Mouse (Mus musculus): Measurements from ENCODE around the gene Pcsk2. TPM values are rescaled to one million over a fixed set of nuclear protein-coding genes. Genes with fewer than 3 reads are reported as not detected.

Gene Pcsk2
- total RNA-seq, 4 experiments from 2014 or later = 266 to 303 (median 278) TPM

DNA sequence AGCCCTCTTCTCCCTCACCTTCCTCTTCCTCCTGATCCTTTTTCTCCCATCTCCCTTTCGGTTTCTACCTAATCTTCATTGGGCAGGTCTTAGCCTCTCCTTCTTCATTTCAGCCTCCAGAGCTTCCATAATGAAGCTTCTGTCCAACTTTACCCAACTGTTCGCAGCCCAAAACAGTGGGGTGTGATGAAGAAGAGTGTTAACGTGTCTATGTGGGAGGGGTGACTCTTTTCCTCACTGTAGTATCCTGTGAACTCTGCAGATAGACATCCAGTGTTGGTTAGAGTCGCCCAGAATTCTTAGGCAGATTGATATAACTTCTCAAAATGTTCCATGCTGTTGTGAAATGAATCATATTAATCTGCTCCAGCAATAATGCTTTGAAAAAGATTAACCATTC, 98.4 kb downstream of the Pcsk2 start:
- no peak for DNase-seq (ENCODE audit: low spot score in 2 of 2)

DNA sequence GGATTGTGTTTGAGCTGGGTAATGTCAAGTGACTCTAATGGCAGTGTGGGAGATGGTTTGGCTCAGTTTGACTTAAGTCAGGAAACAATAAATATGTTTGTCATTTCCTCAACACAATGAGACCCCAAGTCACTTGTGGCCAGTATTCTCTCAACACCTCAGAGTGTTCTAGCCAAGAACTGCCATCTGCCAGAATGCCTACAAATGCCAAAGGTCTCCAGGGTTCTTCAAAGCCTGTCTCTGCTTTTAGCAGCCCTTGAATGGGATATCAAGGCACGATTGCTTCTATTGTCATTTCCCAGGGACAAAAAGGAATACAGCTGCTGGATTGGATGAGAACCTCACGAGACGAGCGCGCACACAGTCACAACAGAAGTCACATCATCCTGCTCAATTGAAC, 100.0 kb downstream of the Pcsk2 start:
- no peak for DNase-seq (ENCODE audit: low spot score in 2 of 2)

DNA sequence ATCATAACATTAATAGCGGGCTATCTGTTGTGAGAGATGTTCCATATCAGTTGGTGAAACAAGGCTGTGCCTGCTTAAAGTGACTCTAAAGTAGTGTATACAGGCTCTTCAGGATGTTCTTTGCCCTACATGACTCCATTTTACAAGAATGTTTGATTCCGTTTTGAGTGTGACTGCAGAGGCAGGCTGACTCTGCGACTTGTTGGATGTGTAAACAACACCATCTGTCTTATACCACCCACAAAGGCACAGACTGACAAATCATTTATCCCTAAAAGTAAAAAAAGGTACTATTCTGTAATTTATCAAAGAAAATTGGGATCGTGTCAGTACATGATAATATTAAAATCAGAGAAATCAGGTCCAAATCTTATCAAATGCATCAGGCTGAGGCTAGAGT, 108.7 kb downstream of the Pcsk2 start:
- peak in 1 of 2 experiments; percentile 36 for DNase-seq (ENCODE audit: low spot score in 2 of 2)

DNA sequence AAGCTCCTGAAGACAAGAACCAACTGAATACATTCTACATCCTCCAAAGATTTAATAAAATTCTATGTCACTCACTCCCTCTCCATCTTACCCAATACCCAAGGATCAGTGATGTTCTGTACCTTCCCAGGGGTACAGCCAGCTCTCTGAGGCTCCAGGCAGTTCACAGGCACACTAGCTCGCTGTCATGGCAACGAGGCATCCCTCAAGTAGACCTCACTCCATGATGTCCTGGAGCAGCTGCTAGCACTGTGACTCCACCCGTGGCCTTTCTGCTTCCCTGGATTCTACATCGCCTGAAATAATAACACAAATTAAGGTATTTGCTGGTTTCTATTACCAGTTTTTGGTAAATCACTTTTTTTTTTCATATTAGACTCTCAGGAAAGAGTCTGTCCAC, 111.0 kb downstream of the Pcsk2 start:
- no peak for DNase-seq (ENCODE audit: low spot score in 2 of 2)

DNA sequence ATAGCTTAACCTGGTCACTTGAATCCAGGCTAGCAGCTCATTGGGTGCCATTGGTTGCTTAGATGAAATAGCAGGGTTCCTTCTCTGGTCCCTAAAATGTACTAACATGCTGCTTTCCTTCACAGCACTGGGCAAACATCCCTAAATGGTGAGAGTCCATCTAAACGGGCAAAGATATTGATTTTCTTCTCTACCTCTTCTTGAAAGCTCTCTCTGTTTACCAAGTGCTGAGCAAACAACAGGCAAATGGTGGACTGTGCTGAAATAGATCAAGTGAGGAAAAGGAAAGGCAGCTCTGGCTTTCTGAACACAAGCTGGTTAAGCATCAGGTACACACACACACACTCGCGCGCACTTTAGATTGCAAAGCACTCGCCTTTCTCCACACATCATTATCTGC, 120.8 kb downstream of the Pcsk2 start:
- no peak for DNase-seq (ENCODE audit: low spot score in 2 of 2)

DNA sequence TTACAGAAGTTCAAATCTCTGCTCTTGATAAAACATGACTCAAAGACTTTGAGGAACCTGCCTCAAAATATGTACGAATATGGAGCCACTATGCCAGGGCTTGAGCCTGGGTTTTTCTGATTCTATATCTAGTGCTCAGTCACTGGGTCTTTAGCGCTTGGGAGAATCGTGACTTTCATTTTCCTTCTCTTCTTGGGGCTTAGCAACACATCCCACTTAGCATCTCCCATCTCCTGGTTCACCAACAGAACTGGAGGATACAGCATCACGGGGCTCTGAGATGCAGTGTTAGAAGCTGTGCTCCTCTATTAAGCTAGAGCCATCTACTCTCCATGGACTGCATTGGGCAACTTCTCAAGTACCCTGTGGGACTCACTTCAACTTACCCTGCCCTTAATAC, 131.9 kb downstream of the Pcsk2 start:
- DNase-seq (ENCODE audit: low spot score in 2 of 2) = peak in 1 of 2 experiments; percentile 55

DNA sequence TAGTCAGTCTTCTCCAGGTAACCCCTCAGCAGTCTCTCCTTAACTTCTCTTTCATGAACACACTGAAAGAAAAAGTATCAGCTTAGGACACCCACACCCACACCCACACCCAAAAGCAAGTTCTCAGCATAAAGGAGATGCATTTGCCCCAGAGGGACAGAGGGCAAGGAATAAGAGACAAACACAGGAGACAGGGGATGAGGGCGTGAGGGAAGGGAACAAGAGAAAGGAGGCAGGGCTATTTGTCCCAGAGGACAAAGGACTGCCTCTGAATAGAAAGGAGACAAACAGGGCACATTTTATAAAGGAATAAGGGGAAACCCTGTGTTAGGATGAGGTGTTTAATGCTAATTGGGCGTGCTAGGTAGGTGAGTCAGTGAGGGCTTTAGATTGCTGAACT, 133.6 kb downstream of the Pcsk2 start:
- no peak for DNase-seq (ENCODE audit: low spot score in 2 of 2)

DNA sequence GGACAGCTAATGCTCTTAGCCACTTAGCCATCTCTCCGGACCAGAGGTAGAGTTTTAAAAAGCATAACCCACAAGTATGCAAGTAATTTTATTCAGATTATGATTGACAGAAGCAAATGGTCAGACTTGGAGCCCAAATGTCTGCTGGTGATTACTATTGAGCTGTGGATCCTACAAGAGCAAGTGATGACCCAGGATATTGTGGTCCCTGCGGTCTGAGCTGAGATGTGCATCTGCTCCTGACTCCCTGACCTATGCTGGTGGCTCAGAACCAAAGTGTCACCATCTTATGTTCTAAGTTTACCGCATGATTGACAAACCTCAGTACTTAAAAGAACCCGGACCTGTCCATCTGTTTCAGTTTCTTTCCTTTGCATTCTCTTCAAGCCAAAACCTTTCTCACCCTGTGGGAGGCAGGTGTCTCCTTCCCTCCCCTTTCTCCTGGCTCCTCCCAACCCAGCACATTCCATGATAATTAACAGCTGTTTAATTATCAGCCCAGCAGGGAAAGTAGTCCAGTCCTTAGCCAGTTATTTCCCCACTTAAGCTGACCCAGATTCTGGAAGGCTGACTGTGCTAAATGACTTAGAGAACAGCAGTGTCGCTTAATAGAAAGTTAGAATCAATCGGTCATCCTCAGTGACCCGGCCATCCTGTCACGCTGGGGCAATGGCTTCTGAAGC, 136.1 kb downstream of the Pcsk2 start:
- DNase-seq (ENCODE audit: low spot score in 2 of 2) = no peak

DNA sequence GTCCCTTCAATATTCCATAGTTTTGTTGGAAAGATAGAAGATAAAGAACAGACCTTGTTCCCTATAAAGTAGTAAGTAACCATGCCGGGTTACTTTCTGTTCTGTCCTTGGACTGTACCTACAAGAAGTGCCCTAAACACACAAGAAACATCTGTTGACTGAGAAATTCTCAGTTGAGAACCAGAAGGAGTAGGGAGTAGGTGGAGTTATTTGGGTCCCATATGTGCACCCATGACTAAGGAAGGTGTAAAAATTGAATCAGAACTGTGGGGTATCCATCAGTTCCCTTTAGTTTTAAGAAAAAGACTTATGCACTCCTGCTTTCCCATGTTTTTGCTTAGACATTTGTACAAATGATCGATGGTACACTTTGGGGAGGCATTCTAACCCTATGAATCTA, 137.6 kb downstream of the Pcsk2 start:
- no peak for DNase-seq (ENCODE audit: low spot score in 2 of 2)

DNA sequence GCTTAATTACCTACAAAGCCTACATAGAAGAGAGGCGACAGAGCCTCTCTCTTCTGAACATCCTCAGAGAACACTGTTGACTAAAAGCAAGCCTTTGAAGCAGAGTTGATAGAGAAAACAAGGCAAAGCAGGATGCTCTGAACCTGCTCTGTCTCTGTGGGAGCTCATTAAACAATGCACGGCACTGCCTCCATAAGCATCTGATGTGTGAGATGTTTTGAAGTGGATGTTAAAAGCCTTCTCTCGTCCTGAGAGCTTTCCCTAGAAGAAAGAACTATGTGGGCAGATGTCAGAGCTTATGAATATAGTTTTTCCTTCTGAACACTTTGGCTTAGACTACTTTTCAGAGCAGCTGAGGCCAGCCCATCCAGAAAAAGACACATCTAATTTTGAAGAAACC, 145.3 kb downstream of the Pcsk2 start:
- DNase-seq (ENCODE audit: low spot score in 2 of 2) = no peak

DNA sequence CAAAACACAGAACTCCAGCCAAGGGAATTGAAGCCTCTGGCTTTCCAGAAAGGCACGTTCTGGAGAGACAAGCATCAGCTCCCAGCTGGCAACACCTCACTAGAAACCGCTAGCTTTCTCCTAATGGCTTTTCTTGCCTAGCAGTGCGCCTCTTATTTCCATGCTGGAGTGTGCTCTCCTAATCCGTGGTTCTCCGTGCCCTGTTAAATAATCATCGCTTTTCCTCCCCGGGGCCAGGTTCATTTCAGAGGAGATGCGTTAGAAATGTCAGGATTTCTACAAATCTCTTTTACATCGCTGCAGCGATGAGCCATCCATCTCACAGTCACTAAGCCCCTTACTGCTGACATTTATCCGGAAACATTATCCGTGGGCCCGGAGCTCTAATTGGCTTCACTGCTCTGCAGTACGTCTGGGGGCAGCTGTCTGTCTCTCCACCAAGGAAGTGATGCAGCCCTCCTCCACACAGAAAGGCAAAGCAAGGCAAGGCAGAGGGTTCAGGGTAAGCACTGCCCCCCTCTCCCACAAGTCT, 150.1 kb downstream of the Pcsk2 start:
- peak in 1 of 2 experiments; percentile 47 for DNase-seq (ENCODE audit: low spot score in 2 of 2)

DNA sequence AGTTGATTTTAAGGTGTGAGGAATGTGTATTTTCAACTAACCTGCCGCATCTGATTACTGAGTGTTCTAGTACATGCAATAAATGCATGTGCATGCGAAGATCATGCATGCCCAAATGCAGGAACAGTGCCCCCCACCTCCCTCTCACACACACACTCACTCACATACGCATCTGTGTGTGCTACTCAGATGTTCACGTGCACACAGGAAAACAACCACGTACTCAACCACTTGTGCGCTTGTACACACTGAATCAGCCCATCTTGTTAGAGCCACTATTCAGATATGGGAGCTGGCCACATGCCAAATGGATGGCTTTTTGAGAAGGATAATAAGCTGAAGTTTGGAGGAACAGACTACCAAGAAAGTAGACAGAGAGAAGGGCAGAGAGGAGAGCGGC, 150.7 kb downstream of the Pcsk2 start:
- no peak for DNase-seq (ENCODE audit: low spot score in 2 of 2)

DNA sequence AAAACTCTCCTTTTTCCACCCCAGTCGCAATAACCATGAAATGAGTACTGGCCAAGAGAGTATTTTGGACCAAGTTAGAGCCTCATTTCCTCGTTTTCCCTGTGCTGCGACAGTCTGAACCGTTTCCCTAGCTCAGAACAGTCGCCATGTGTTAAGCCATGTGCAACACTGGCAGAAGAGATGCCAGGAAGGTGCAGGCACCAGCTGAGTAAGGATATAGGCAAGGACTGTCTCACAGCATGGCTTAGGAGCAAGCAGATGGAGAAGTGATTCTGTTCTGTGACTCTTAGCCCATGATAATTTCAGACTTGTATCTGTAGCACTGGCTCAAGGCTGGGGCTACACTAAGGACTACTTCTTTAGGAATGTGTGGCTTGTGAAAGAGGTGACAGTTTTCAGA, 155.2 kb downstream of the Pcsk2 start:
- DNase-seq (ENCODE audit: low spot score in 2 of 2) = peak in 1 of 2 experiments; percentile 44

DNA sequence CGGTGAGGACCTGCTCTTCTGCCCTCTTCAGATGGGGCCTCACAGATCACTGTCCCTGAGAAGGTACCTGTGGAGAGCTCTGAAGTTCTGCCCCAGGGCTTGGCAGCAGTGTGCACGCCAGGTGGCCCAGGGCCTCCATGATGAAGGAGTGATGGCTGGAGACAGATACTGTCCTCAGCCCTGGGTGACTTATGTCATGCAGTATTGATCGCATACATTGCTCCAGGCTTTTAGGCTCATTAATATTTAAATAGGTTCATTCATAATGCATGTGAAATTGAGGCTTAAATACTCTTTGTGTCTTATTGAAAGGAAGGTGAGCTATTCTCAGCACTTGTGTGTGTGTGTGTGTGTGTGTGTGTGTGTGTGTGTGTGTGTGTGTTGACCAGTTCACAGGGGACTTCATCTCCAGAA, 157.0 kb downstream of the Pcsk2 start:
- DNase-seq (ENCODE audit: low spot score in 2 of 2) = no peak

DNA sequence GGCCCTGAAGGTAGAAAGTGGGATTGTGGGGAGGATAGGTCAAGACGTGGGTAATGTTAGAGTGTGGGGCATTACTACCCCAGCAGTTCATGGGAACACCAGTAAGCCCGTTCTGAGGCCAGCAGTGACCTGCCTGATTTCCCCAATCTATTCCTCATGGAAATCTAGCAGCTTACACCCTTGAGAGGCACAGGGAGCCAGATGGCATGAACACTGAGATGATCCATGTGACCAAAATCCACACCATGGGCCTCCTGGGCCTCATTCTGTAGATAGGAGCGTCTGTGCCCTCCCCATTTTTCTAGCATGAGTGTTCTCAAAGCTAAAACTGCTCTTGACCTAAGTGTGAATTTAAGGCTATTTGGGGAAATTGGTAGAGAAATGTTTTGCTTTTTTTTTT, 162.2 kb downstream of the Pcsk2 start:
- DNase-seq (ENCODE audit: low spot score in 2 of 2) = no peak

DNA sequence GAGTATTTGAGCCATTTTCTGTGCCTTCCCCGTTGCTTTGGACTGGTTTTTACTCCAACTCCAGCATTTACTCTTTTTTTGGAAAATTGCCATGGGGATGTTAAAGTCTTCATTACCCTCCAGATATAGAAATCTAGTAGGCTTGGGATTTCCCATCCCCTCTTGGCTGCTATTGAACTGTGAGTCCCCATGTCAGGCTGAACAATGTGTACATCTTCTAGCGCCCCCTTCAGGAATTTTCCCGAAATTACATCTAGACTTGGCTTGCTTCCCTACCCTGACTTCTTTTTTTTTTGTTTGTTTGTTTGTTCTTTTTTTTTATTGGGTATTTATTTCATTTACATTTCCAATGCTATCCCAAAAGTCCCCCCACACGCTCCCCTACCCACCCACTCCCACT, 163.3 kb downstream of the Pcsk2 start:
- no peak for DNase-seq (ENCODE audit: low spot score in 2 of 2)

DNA sequence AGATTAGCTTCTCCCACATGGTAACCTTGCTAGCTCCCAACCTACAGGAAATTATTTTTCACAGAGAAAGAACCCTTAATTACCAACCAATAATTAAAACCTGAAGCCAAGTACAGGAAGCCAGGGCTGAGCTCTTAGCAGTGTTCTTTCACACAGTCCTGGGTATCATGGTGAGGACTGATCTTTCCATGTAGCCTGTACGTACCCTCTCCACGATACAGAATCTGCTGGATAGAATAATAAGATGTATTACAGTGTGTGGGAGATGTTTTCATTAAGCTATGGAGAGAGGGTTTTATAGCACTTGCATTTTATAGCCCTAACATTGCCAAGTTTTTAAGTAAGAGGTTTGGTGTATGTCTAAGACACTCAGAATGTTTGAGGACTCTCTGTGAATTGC, 164.0 kb downstream of the Pcsk2 start:
- no peak for DNase-seq (ENCODE audit: low spot score in 2 of 2)

DNA sequence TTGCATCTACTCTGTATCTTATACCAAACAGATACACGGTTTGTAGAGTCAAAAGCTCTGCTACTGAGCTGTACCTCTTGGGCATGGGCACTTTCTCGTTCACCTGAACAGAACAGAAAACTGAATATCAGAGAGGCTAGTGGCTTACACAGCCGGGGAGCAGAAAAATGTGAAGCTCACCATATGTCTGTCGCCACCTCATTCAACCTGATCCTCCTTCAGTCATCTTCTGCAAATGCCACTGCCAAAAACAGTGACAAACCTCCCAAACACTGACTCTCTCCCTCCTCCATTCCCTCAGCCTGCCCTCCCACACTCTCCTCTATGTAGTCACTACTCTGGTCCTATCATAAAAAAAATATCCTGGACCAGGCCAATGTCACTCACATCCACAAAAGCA, 165.9 kb downstream of the Pcsk2 start:
- peak in 1 of 2 experiments; percentile 56 for DNase-seq (ENCODE audit: low spot score in 2 of 2)

DNA sequence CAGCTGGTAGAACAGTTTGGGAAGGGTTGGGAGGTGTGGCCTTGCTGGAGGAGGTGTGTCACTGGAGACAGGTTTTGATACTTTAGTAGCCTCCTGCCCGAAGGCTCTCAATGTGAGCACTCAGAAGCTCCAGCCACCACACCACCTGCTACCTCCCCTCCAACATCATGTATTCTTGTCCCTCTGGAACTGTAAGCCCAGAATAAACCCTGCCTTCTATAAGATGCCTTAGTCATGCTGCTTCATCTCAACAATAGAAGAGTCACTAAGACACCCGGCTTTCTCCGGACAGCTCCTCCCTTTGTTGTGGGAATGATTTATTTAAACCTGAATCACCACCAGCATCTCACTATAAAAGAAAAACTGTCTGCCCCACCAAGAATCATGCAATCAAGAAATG, 166.9 kb downstream of the Pcsk2 start:
- DNase-seq (ENCODE audit: low spot score in 2 of 2) = no peak

DNA sequence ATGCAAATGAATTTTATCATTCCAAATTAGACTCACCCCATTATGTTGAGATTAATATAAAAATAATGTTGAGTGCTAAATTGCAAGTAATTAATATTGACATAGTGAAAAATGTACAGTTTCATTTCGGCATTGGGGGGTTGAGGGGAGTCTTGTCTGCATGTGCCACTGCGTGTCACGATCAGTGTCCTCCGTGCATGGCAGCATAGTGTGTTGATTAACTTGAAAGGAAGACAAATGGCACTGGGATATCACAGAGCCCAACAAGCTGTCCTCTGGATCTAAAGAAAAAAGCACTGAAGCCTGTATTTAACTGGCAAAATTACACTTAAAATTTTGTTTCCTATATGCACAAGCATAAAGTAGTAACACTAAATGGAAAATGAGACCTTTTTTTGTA, 167.9 kb downstream of the Pcsk2 start:
- no peak for DNase-seq (ENCODE audit: low spot score in 2 of 2)

DNA sequence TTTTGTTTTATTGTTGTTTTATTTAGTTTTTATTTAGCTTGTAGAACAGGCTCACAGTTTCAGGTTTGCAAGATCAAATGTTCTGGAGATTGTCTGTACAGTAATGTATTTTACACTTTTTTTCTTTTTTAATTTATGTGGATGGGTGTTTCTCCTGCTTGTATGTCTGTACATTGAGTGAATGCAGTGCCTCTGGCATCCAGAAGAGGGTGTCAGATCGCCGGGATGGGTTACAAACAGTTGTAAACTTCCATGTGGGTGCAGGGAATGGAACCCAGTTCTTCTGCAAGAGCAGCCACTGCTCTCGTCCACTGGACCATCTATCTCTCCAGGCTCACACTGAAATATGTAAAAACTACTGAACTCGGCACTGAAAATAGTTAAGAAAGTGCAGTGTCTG, 169.2 kb downstream of the Pcsk2 start:
- DNase-seq (ENCODE audit: low spot score in 2 of 2) = no peak

DNA sequence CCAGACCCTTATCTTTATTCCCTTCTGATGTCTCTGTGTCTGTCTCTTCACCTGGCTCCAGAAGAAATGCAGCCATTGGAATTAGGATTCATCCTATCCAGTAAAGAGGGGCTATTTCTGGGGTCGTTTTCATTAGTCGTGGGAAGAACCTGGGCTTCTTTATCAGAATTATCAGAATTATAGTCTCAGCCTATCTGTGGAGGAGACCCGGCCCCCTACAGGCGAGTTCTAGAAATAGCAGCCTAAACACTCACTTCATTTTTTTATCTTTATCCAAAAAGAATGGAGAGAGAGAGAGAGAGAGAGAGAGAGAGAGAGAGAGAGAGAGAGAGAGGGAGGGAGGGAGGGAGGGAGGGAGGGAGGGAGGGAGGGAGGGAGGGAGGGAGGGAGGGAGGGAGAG, 177.3 kb downstream of the Pcsk2 start:
- no peak for DNase-seq (ENCODE audit: low spot score in 2 of 2)

DNA sequence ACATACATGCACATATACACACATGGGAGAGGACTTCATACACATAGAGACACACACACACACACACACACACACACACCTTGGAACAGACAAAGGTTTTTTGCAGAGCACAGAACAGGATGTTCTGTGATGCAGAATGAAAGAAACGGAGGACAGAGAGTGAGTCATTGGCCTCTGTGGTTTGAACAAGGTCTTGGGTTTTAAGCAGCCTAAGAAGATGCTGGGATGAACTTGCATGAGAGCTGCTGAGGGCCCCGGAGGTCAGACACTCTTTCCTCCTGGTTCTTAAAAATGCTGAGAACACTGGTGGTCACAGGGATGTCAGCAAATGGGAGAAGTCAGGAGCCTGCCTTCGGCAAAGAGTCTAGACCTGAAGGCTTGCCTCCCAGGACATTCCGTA, 178.1 kb downstream of the Pcsk2 start:
- DNase-seq (ENCODE audit: low spot score in 2 of 2) = no peak

DNA sequence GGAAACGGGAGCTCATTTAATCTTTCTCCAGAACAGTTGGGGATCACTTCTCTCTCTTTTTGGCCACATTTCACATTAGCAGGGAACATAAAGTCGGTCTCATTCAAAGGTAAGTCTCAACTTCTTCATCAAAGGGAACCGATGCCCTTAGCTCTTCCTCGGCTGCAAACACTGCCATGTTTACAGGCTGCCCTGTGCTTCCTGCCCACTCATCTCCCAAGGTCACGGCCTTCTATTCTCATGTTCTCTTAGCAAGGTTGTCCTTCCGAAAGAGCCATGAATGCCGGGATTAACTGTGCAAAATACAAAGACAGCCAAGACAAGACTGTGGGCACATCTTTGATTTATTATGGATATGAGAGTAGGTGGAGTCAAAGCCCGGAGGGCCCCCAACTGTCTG, 178.8 kb downstream of the Pcsk2 start:
- DNase-seq (ENCODE audit: low spot score in 2 of 2) = no peak
